Mouse (Mus musculus): Measurements from ENCODE around the gene Mettl2.
A peak's percentile ranks its signal among the peaks of the same experiment; 100 is the strongest.
"Not testable (repeated sequence)": the region's sequence is repeated elsewhere in the genome, so short reads cannot be mapped to it uniquely, and the experiment has no call there.

Gene Mettl2

GRCm38 (mm10) chr11:105125735-105126519 is at the start of gene Mettl2:
Gene Mettl2, plus strand, starts transcription at chr11:105126425.
- DNase-seq (ENCODE audit: low spot score): peak; percentile 71

DNA sequence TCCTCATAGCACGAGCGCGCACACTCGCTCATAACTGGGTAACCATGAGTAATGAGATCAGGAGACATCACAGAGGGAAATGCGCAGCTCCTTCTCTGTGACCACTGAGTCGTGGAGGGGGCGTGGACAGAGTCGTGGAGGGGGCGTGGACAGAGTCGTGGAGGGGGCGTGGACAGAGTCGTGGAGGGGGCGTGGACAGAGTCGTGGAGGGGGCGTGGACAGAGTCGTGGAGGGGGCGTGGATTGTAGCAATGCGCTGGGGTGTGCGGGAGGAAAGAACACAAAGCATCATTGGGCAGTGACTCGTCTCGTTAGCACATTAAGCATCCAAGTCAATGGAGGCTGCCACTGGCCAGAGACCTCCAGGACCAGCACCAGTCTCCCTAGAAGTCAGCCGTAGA is 13.8 kb upstream of the Mettl2 start:
- not testable (repeated sequence) for DNase-seq (ENCODE audit: low spot score)

DNA sequence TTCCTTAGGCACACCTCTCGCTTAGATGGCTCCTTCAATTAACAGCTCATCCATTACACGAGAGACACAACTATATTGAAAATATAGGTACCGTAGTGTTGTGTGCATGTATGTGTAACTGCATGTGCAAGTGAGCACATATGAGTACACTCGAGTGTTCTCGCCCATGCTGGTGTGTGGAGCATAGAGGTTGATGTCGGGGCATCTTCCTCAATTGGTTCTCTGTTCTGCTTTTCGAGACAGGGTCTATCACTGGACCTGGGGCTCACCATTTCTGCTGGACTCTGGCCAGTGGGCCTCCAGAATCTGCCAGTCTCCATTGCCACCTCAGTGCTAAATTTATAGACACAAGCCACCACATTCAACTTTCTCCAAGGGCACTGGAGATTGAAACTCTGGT is 8.4 kb upstream of the Mettl2 start:
- no peak for DNase-seq (ENCODE audit: low spot score)

GRCm38 (mm10) chr11:105120551-105121061 is 5.6 kb upstream of the Mettl2 start:
- DNase-seq (ENCODE audit: low spot score): no peak

DNA sequence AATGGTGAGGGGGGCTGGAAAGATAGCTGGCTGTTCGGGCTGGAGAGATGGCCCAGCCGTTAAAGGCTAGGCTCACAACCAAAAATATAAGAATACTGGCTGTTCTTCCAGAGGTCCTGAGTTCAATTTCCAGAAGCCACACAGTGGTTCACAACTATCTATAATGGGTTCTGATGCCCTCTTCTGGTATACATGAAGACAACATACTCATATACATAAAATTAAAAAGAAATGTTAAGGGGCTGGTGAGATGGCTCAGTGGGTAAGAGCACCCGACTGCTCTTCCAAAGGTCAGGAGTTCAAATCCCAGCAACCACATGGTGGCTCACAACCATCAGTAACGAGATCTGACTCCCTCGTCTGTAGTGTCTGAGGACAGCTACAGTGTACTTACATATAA is 4.4 kb upstream of the Mettl2 start:
- not testable (repeated sequence) for DNase-seq (ENCODE audit: low spot score)

DNA sequence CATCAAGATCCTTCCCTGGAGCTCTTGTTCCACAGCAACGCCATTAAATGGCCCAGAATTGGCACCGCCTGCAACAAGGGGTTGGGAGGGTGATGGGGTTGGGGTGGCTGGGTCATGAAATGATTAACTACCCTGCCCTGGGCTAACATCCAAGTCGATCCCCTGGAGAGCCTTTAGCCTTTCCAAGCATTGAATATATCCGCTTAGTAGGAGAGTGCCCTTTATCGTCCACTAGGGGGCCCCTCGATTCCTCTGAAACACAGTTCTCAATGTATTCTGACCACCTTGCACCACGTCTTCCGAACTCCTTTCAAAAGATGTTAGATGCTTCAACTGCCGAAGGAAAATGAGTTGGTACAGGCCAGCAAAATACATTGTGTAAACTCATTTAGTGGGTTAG is 2.2 kb upstream of the Mettl2 start:
- DNase-seq (ENCODE audit: low spot score): no peak

DNA sequence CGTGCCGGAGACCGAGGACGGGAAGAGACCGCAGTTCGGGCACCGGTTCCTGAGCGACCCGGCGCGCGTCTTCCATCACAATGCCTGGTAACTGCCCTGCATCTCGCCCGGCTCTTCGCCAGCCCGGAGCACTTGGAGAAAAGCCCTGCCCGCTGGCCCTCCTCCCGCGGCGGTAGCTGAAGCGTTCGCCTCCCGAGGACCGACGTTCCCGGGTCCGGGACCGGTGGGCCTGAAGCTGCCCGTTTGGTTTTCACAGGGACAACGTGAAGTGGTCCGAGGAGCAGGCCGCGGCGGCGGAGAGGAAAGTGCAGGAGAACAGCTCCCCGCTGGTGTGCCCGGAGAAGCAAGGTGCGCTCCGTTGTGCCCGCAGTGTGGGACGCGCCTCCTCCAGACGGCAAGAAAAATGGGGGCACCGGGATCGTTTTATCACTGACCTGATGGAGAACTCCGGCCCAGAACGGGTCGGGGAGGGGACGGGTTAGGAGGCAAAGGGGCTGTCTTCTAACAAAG is 350 bp downstream of the Mettl2 start:
- DNase-seq (ENCODE audit: low spot score): peak; percentile 6

- no peak for DNase-seq (ENCODE audit: low spot score)
Observed at GRCm38 (mm10) chr11:105135692-105136091, 9.5 kb downstream of the Mettl2 start.

GRCm38 (mm10) chr11:105137255-105137654 is 11.0 kb downstream of the Mettl2 start:
- DNase-seq (ENCODE audit: low spot score): not testable (repeated sequence)

DNA sequence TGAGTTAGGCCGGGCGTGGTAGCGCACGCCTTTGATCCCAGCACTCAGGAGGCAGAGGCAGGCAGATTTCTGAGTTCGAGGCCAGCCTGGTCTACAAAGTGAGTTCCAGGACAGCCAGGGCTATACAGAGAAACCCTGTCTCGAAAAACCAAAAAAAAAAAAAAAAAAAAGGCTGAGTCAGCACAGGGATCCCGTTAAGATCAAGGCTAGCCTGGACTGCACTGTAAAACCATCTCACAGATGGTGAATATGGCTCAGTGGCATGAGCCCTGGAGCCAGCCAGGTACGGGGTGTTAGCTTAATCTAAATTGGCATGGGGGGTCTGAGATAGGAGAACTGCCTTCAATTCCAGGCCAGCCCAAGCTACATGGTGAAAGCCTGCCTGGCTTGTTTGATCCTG is 14.3 kb downstream of the Mettl2 start:
- not testable (repeated sequence) for DNase-seq (ENCODE audit: low spot score)

DNA sequence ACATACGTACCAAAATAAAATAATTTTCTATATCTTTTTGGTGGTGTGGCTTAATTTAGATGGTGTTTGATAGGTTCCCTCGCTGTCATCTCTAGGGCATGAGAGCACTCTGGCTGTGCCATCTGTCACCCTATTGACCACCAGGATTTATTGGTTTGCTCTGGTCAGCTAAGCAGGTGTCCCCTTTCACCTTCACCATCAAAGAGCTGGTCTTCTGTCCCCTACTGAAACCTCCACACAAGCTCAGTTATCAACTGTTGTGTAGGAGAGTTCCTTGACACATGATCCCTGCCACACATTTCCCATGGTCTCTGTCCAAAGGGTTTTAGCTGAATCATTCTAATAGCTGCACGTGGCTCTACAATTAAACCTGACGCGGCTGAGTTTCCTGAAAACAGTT is 14.9 kb downstream of the Mettl2 start:
- no peak for DNase-seq (ENCODE audit: low spot score)

DNA sequence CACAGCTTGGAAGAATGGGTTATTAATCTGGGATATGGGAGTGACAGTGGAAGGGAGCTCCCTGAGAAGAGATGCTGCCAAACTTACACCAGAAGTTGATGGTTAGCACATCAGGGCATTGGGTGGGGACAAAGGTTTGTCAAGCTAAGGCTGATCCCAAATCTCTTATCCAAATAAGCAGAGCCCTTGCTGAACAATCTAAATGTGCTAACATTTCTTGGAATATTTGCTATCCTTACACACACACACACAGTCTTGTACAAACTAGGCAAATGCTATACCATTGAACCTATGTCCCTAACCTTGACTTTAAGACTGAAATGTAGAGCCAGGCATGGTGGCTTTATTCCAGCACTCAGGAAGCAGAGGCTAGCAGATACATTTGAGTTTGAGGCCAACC is 17.3 kb downstream of the Mettl2 start:
- DNase-seq (ENCODE audit: low spot score): no peak

DNA sequence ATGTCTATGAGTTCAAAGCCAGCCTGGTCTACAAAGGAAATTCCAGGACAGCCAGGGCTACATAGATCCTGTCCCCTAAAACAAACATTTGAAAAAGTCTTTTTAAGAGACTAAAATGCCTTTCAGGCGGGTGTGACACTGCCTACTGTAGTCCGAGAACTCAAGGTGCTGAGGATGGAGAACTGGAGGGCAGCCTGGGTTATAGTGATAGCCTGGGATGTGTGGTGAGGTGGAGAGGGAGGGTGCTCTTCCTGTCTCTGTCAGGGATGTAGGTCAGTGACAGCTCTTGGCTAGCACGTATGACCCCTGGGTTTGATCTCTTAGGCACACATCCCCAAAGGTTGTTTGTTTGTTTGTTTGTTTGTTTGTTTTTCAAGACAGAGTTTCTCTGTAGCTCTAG is 17.9 kb downstream of the Mettl2 start:
- DNase-seq (ENCODE audit: low spot score): no peak

- no peak for DNase-seq (ENCODE audit: low spot score)
Observed at GRCm38 (mm10) chr11:105144508-105145210, 18.4 kb downstream of the Mettl2 start.

- DNase-seq (ENCODE audit: low spot score): no peak
Observed at GRCm38 (mm10) chr11:105145211-105145610, 19.0 kb downstream of the Mettl2 start.

- DNase-seq (ENCODE audit: low spot score): no peak
Observed at GRCm38 (mm10) chr11:105146593-105146992, 20.4 kb downstream of the Mettl2 start, which contains the start of gene Gm10842. Gene Gm10842, plus strand, starts transcription at chr11:105146893.

DNA sequence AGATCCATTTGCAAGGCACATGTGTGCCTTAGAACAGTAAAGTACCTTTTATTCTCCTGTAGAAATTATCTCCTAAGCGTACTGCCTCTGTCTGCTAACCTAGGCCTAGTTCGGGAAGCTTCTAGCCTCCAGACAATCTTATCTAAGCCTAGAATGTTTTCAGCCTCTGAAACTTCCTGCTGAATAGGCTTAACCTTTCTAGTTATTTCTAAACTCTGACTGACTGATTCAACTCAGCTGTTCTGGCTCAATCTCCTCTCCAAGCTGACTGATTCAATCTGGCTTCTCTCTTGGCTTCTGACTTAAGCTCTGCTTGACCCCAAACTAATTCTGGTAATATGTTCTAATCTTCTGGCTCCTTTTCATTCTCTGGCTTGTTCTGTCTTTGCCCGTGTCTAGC is 23.1 kb downstream of the Mettl2 start:
- DNase-seq (ENCODE audit: low spot score): no peak

GRCm38 (mm10) chr11:105149766-105150165 is 23.5 kb downstream of the Mettl2 start:
- DNase-seq (ENCODE audit: low spot score): no peak

DNA sequence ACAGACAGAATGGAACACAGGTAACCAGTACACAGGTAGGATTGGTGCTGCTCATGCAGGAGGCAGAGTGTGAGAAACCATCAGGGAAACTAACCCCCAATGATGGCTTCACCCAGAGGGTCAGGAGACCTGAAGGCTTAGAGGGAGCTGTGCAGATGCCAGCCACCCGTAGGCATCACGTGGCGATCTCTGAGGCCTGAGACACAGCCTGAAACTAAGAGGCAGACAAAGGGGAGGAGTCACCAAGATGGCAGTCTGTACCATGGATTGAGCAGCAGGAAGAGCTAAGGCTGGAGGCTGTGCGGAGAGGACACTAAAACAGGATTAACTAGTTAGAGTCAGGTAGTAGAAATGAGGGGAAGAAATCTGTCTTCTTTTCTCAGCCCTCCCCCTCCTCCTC is 24.5 kb downstream of the Mettl2 start:
- DNase-seq (ENCODE audit: low spot score): no peak

GRCm38 (mm10) chr11:105151226-105152016 is 25.2 kb downstream of the Mettl2 start:
- no peak for DNase-seq (ENCODE audit: low spot score)

DNA sequence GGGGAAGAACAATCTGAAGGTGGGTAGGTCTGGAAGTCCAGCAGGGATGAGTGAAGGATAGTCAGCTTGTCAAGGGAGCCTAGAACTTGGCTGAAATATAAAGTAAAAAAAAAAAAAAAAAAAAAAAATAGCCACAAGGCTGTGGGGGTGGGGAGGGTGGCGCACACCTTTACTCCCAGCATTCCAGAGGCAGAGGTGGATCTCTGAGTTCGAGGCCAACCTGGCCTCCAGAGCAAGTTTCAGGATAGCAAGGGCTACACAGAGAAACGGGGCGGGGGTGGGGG is 25.7 kb downstream of the Mettl2 start:
- DNase-seq (ENCODE audit: low spot score): no peak

DNA sequence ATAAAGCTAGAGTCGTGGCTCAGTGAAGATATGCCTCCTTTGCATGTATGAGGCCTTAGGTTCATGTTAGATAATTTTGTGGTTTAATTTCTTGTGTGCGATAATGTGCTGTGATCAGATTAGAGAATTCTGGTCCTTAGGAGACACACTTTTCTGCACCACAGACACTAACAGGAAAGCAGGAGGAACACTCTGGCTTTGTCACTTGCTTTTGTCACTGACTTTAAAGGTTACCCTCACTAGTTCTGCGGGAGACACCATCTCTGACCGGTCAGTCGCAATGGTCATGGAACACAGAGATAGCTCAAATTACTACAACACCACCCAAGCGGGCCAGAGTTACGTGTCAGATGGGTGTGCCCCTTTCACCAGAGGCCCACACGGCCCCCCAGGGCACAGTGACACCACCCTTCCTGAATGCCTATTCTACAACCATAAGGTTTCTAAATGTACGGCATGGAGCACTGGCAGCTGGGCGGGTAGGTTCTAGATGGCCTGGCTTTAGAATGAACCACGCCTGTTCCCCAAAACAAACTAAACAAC is 26.2 kb downstream of the Mettl2 start:
- no peak for DNase-seq (ENCODE audit: low spot score)
